Mouse (Mus musculus) adrenal gland (tissue): Measurements from ENCODE around the gene Il6ra.

Source experiments
- intact Hi-C: fragments of 180-260 bp; cut with DNase I; formaldehyde crosslinking; loops from one replicate; pipeline ENCODE4 v1.15.1; 2025

Il6ra gene

DNA sequence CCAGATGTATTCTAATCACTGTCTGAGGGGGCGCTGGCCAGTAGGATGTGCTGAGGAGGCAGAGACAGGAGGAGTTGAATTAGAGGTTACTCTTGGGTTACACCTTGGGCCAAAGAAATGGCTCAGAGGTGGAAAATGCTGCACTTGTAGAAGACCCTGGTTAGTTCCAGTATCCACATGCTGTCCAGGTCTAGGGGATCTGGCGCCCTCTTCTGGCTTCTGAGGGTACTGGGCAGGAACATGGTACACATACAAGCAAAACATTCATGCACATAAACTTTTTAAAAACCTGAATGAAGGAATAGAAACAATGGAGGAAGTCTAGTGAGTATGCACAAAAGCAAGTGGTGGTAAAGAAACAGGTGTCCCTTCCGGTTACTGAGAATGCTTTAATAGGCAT, 55.6 kb downstream of the Il6ra start:
- intact Hi-C loops: loop anchor here (2.0 to 5.0 kb wide), 3 partner anchors 41 to 125 kb away; no protein-coding TSS in a partner anchor

DNA sequence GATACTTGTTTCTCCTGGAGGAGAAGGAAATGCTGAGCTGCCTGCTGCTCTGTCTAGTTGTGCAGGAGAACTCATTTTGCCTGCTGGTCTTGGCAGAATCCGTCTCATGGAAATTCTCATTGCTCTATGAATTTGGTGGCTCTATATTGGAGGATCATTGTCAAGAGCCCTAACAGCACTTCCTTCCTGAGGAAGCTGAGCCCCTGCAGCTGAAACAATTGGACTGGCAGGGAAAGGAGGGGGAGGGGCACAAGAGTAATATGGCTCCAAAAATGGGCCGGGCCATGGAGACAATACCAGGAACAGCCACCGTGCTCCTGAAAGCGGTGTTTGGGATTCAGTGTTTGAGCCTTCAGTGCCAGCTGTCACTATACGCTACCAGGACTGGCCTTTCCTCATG, 59.2 kb downstream of the Il6ra start:
- intact Hi-C loops: no loop called here

- intact Hi-C loops: no loop called here
These were observed 64.9 kb downstream of the Il6ra start for GRCm38 (mm10) chr3:89848083-89848482.

DNA sequence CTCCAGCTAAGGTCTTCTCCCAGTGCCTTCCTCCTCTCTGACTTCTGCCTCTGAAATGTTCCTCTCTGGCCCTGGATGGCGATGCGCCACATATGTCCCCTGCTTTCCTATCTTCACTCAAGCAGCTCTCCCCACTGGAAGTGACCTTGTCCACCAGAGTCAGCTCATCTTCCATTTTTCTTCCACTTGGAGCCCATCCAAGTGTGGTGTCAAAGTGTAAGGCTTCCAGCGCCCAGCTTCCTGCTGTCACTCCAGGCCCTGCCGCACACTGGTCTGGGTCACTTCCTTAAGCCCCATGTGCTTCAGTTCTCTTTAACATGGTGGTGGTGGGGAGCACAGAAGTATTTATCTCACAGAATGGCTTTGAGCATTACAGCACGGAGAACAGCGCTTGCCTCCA, 65.4 kb downstream of the Il6ra start:
- intact Hi-C loops: no loop called here

DNA sequence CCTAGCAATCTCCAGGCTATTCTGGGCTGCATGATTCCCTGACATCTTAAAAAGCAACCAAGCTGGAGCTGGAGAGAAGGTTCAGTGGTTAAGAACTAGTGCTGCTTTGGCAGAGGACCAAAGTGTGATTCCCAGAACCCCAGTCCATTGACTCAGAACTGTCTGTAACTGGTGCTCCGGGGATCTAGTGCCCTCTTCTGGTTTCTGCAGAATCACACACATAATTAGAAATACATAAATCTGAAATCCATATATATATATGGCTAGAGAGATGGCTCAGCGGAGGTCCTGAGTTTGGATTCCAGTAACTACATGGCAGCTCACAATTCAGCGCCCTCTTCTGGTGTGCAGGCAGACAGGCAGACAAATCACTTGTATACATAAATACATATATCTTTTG, 65.9 kb downstream of the Il6ra start:
- intact Hi-C loops: no loop called here

DNA sequence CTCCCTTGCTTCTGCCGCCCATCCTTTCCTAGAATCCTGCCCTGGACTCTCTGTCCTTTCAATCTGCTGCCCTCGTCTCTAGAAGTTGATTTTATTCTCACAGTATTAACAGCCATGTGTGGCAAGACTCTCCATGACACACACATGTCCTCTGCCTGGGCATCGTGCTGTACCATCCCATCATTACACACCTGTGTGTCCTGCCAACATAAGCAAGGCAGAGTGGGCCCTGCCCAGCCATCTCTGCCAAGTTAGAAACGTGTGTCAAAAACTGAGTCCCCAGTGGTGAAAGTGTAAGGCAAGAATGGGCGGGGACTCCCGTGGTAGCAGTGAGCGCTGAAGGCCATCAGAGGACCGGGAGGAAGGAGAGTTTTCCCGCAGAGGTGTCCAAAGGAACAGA, 67.2 kb downstream of the Il6ra start:
- intact Hi-C loops: no loop called here

- intact Hi-C loops: no loop called here
These were observed 69.8 kb downstream of the Il6ra start for GRCm38 (mm10) chr3:89843148-89843547.

- intact Hi-C loops: no loop called here
These were observed 70.7 kb downstream of the Il6ra start for GRCm38 (mm10) chr3:89842258-89842657.

- intact Hi-C loops: no loop called here
These were observed 77.6 kb downstream of the Il6ra start for GRCm38 (mm10) chr3:89835362-89835761.

- intact Hi-C loops: no loop called here
These were observed 82.0 kb downstream of the Il6ra start, which contains the start of gene She for GRCm38 (mm10) chr3:89830815-89831591. She (plus strand) TSS chr3:89831370.

DNA sequence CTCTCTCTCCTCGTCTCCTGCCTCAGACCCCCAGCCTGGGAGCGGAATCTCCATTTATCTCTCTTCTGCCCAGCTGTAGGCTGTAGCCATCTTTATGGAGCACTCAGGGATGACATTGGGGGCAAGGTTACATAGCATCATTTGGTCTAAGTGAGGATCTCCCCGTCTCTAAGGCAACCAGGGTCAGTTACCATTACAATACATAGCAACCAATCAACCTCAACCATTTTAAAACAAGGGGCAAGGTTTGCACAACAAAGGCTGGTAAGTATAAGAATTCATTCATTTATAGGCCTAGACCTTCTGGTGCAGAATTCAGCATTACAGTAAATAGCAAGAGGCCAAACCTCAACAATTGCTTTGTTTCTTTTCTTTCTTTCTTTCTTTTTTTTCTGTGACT, 86.7 kb downstream of the Il6ra start:
- intact Hi-C loops: no loop called here

- intact Hi-C loops: no loop called here
These were observed 89.4 kb downstream of the Il6ra start for GRCm38 (mm10) chr3:89823594-89823993.

DNA sequence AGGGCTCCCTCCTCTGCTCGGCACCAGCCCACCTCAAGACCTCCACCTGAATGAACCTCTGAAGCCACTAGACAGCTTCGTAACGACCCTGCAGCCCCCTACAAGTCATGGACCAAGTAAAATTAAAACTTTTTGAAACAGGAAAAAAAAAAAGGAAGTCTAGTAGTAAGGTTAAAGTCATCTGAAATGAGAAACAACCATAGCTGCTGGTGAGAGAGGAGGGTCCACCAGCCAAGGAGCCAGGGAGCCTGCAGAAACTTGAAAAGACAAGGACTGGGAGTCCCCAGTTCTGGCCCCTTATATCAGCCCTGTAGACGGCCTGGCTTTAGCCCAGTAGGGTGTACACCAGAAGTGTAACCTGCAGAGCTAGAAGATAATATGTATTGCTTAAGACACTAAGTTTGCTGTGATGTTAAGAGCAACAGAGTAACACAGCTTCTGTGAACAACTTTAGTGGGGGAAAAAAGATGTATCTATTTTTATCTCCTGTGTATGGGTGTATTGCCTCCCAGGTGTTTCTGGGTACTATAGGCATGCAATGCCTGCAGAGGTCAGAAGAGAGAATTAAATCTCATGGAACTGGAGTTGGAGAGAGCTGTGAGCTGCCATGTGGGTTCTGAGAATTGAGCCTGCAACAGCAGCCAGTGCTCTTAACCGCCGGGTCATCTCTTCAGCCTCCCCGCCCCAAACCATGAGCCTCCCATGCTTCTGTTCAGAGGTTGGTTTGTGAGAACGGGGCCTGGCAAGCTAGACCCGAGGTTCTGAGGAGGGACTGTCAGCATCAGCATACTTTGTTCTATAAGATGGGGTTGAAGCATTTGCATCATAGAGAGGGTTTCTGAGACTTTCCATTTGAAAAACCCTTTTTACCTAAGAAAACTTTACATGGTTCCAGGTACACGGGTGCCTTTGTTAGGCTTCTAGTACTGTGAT, 91.2 kb downstream of the Il6ra start:
- intact Hi-C loops: no loop called here

DNA sequence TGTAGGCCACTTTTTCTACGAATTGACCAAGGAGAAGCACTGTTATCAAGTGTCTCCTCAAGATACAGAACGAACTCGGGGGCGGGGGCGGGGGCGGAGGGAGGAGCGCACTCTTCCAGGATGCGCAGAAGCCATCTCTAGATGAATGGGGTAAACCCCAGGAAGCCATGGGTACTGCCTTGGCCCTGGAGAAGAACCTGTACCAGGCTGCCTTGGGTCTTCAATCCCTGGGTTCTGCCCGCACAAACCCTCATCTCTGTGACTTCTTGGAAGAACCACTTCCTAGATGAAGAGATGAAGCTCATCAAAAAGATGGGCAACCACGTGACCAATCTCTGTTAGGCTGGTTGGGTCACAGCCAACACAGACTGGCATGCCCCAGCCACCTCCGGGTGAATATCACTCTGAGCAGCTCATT, 91.9 kb downstream of the Il6ra start:
- intact Hi-C loops: no loop called here

DNA sequence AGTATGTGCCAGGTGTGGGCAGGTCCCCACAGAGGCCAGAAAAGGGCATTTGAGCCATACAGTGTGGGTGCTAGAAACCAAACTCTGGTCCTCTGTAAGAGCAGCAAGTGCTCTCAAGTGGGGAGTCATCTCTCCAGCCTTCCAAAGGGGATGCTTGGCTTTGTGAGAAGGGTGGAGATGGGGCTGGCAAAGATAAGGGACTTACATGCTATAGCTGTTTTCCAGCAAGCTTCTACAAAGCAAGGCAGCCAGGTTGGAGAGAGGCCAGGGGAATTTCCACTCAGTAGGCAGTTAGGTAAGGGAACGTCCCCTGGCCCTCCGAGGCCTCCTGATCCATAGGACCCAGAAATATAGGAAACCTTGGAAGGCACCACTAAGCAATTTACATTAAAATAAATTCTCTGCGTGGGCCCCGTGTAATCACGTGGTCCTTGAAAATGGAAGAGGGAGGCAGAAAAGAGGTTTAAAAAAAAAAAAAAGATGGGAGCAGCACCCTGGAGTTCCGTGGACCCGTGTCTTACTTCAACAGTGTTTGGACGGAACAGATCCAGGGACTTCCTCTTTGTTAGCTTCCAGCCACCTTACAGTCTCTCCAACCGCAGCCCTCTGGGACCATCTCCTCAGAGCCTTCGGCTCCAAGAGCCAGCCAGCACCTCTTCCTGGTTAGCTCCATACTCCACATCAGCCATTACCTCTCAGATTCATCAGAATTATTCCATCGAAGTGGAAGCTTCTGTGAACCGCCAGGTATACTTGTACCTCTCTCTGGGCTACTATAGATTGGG, 92.5 kb downstream of the Il6ra start:
- intact Hi-C loops: no loop called here

DNA sequence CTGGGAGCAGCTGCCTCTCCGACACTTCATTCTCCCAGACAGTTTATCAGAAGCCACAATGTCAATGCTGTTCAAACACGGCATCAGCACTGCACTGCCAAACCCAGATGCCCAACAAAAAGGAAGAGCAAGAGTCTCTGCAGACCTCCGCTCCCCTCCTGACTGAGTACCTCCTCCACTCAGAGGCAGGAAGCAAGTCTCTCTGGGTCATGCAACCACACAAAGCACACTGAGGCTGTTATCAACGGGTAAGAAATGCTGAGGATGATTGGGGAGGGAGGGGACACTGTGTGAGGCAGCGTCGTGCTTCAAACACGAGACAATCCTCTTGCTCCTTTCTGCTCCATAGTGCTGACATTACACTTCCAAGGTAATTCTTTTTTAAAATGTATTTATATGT, 93.1 kb downstream of the Il6ra start:
- intact Hi-C loops: no loop called here

- intact Hi-C loops: no loop called here
These were observed 94.4 kb downstream of the Il6ra start for GRCm38 (mm10) chr3:89818605-89819004.

DNA sequence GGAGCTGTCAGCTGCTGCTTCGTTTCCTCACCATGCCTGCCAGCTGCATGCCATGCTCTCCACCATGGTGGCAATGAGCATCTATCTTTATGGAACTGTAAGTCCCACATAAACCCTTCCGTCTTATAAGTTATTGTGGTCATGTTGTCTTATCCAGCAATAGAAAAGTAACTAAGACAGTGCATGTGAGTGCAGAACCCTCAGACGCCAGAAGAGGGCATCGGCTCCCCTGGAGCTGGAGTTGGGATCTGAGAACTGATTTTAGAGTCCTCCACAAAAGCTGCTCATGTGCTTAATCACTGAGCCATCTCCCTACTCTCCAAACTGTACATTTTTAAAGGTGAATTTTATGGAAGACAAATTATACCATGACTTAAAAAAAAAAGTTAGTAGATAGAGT, 95.9 kb downstream of the Il6ra start:
- intact Hi-C loops: loop anchor here (2.0 kb wide), 1 partner anchor 40 kb away; no protein-coding TSS in a partner anchor
